Mouse (Mus musculus): ENCODE results near the gene Glra4. TPM values are rescaled to one million over a fixed set of nuclear protein-coding genes. Genes with fewer than 3 reads are reported as not detected.

Gene Glra4
- polyA plus RNA-seq, 1 experiment from 2014 or later = not detected

DNA sequence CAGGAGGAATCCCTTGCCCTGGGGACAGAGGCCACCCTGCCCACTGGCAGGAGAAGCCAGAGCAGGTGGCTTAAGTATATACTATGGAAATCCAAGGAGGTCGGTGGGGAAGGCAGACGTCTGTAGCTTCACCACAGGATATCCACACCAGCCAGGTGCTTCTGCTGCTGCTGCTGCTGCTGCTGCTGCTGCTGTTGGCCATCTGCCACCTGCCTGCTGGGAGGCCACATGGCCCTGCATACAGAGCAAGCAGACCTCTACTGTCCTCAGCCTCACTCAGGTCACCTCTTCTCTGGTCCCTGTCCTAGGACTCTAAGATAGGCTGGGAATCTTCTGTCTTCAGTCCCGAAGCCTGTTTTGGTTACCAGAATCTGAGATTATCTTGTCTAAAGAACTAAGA lies 1.9 kb downstream of the Glra4 start:
- ATAC-seq (ENCODE audit: low read depth) = no peak
- 57% methylated on average over 3 of the region's 3 CpGs for WGBS (ENCODE audit: insufficient replicate concordance)

DNA sequence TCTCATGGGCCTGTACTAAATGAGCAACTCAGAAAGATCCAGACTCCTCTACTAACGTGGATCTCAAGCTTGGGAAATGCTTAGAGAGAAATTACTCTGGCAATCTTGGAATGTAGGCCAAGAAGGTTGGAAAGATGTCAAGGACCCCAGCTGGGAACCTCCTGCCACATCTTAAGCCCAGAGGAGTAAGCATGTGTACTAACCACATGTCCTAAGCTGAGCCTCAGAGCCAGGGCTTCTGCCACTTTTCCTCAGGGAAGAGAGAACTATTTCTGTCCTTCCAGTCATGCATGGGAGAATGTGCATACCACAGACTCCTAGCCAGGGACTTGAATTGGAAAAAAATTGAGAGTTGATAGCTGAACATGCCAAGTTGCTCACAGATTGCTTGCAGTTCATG lies 6.9 kb downstream of the Glra4 start:
- Histone ChIP-seq H3K9ac (ENCODE audit: low read depth, low read length) (no peak overlapping the region), H3K27me3 (ENCODE audit: control insufficient read depth, insufficient read depth, low read depth, low read length) (no peaks in the 10 kb centered on the region), H3K4me2 (ENCODE audit: low read depth, low read length) (no peak overlapping the region), H3K4me3 (ENCODE audit: low read depth, low read length) (no peak overlapping the region), H3K36me3 (ENCODE audit: control insufficient read depth, insufficient read depth) (no peaks in the 10 kb centered on the region), H3K27ac (ENCODE audit: low read length) (no peak overlapping the region), H3K4me1 (ENCODE audit: control insufficient read depth, low read depth, low read length) (no peaks in the 10 kb centered on the region), H3K9me3 (replicated peaks; ENCODE audit: control insufficient read depth, low read length) (no peaks in the 10 kb centered on the region)
- WGBS (ENCODE audit: insufficient replicate concordance) = 63% methylated on average over 1 of the region's 1 CpGs
- ATAC-seq (ENCODE audit: low read depth) = no peak

More for the DNA sequence above, 1.9 kb downstream of the Glra4 start:
- Histone ChIP-seq H3K9ac (ENCODE audit: low read depth, low read length) (no peak overlapping the region), H3K27ac (ENCODE audit: low read length) (no peak overlapping the region), H3K4me3 (ENCODE audit: low read depth, low read length) (no peak overlapping the region), H3K4me1 (ENCODE audit: control insufficient read depth, low read depth, low read length) (no peaks in the 10 kb centered on the region), H3K4me2 (ENCODE audit: low read depth, low read length) (no peak overlapping the region), H3K9me3 (replicated peaks; ENCODE audit: control insufficient read depth, low read length) (no peaks in the 10 kb centered on the region), H3K36me3 (ENCODE audit: control insufficient read depth, insufficient read depth) (no peaks in the 10 kb centered on the region), H3K27me3 (ENCODE audit: control insufficient read depth, insufficient read depth, low read depth, low read length) (no peaks in the 10 kb centered on the region)

DNA sequence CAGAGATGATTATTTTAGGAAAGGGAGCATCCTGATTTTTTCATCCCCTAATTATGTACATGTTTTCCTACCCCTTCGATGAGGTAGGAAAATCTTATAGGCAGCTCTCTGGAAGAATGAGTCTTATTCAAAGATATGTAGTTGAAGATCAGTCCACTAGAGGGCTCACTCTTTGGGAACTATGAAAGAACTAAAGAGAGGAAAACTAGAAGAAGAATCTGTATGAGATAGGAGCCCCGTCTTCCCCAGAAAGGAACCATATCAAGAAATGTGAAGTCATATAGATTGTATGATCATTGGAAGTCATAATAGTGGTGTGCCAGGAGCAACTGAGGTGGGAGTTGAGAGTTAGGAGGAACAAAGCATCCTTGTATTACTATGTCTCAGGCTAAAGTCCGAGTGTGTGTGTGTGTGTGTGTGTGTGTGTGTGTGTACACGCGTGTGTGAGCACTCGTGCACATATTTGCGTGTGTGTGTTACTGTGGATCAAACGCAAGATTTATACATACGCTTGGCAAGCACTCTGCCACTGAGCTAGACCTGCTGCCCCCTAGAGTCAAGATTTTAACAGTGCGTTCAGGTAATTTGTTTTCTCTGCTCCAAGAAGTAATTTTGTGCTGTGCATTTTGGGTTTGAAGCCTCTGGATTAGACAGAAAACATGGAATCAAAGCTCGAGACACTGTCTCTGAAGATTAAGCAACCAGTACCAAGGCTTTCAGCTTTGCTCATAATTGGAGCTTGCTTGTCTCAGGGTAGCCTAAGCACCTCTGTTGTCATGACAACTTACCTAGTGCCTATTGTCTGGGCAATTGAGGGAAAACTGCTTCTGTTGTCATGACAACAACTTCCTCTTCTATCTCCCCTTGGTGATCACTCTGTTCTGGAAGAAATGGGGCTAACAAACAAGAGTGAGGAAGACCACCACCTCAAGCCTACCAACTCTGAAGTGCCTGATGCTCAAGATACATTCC lies 18.6 kb downstream of the Glra4 start:
- 62% methylated on average over 11 of the region's 11 CpGs for WGBS (ENCODE audit: insufficient replicate concordance)
- Histone ChIP-seq H3K4me2 (ENCODE audit: low read depth, low read length) (no peak overlapping the region), H3K27ac (ENCODE audit: low read length) (no peak overlapping the region), H3K4me1 (ENCODE audit: control insufficient read depth, low read depth, low read length) (no peaks in the 10 kb centered on the region), H3K27me3 (ENCODE audit: control insufficient read depth, insufficient read depth, low read depth, low read length) (no peaks in the 10 kb centered on the region), H3K9ac (ENCODE audit: low read depth, low read length) (no peak overlapping the region), H3K36me3 (ENCODE audit: control insufficient read depth, insufficient read depth) (no peaks in the 10 kb centered on the region), H3K4me3 (ENCODE audit: low read depth, low read length) (no peak overlapping the region), H3K9me3 (replicated peaks; ENCODE audit: control insufficient read depth, low read length) (no peaks in the 10 kb centered on the region)
- no peak for ATAC-seq (ENCODE audit: low read depth)

DNA sequence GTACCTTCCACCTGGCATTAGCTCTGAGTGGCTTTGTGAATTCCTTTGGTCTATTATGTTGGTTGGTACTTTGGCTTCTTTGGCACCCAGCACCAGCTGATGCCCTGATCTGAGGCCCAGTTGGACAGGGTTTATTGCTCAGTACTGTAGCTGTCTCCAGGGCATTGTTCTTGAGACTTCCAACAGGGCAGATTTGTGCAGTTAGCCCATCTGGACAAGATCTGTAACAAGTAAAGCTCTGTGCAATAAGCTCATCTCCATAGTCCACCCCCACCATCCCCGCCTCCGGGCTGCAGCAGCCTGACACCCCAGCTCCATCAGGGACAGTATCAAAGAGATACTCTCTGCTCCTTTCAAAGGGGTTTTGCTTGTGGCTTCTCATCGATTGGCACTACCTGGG lies 24.5 kb downstream of the Glra4 start:
- H3K4me2 ChIP-seq (ENCODE audit: low read depth, low read length) = no peak overlapping the region
- no peak overlapping the region for H3K9ac ChIP-seq (ENCODE audit: low read depth, low read length)
- no peak for ATAC-seq (ENCODE audit: low read depth)
- no peak overlapping the region for H3K4me3 ChIP-seq (ENCODE audit: low read depth, low read length)
- H3K27me3 ChIP-seq (ENCODE audit: control insufficient read depth, insufficient read depth, low read depth, low read length) = no peaks in the 10 kb centered on the region
- H3K27ac ChIP-seq (ENCODE audit: low read length) = no peak overlapping the region
- H3K36me3 ChIP-seq (ENCODE audit: control insufficient read depth, insufficient read depth) = no peaks in the 10 kb centered on the region
- H3K9me3 ChIP-seq (replicated peaks; ENCODE audit: control insufficient read depth, low read length) = no peaks in the 10 kb centered on the region
- WGBS (ENCODE audit: insufficient replicate concordance) = 79% methylated on average over 3 of the region's 3 CpGs
- H3K4me1 ChIP-seq (ENCODE audit: control insufficient read depth, low read depth, low read length) = no peaks in the 10 kb centered on the region

DNA sequence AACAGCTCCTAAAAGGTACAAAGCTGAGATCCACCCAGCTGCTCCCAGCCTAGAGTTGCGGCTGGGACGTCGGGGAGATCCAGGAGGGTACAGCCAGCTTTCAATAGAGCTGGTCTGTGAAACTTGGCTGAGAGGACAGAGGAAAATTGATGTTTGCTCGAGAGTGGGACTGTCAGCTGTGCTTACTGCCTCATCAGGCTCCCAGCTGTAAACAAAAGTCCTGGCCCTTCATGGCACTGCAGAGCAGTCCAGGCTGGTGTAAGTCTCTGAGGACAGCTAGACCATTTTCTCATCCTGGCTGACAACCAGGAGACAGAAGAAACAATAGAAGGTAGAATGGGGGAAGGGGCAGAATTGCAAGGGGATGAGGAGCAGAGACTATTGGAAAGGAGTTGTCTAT lies 30.6 kb downstream of the Glra4 start:
- Histone ChIP-seq H3K27ac (ENCODE audit: low read length) (no peak overlapping the region), H3K4me2 (ENCODE audit: low read depth, low read length) (no peak overlapping the region), H3K4me1 (ENCODE audit: control insufficient read depth, low read depth, low read length) (no peaks in the 10 kb centered on the region), H3K27me3 (ENCODE audit: control insufficient read depth, insufficient read depth, low read depth, low read length) (no peaks in the 10 kb centered on the region), H3K36me3 (ENCODE audit: control insufficient read depth, insufficient read depth) (no peaks in the 10 kb centered on the region), H3K4me3 (ENCODE audit: low read depth, low read length) (no peak overlapping the region), H3K9ac (ENCODE audit: low read depth, low read length) (no peak overlapping the region), H3K9me3 (replicated peaks; ENCODE audit: control insufficient read depth, low read length) (no peaks in the 10 kb centered on the region)
- 73% methylated on average over 4 of the region's 4 CpGs for WGBS (ENCODE audit: insufficient replicate concordance)
- no peak for ATAC-seq (ENCODE audit: low read depth)

DNA sequence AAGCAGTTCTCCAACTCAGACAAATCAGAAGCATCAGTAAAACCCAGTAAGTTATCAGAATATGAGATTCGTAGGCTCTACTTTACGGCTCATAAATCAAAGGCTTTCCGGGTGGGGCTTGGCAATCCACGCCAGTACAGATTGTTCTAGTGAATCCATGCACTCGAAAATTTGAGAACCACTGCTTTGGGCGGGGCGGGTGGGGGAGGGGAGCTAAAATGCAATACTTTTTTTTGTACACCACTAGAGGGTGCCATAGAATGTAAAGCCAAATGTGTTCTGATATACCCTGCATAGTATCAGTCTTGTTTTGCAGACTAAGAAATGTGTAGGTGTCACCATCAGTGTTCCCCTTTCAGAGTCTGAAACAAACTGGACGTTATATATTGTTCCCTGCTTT lies 35.3 kb downstream of the Glra4 start:
- no peak for ATAC-seq (ENCODE audit: low read depth)
- no peaks in the 10 kb centered on the region for H3K9me3 ChIP-seq (replicated peaks; ENCODE audit: control insufficient read depth, low read length)
- WGBS (ENCODE audit: insufficient replicate concordance) = 49% methylated on average over 8 of the region's 8 CpGs
- no peaks in the 10 kb centered on the region for H3K27me3 ChIP-seq (ENCODE audit: control insufficient read depth, insufficient read depth, low read depth, low read length)
- H3K4me3 ChIP-seq (ENCODE audit: low read depth, low read length) = no peak overlapping the region
- H3K9ac ChIP-seq (ENCODE audit: low read depth, low read length) = no peak overlapping the region
- H3K4me2 ChIP-seq (ENCODE audit: low read depth, low read length) = no peak overlapping the region
- H3K36me3 ChIP-seq (ENCODE audit: control insufficient read depth, insufficient read depth) = no peaks in the 10 kb centered on the region
- H3K4me1 ChIP-seq (ENCODE audit: control insufficient read depth, low read depth, low read length) = peaks cover 2% of the 10 kb centered on the region; the same call in 1 of the 2 replicates
- H3K27ac ChIP-seq (ENCODE audit: low read length) = no peak overlapping the region

DNA sequence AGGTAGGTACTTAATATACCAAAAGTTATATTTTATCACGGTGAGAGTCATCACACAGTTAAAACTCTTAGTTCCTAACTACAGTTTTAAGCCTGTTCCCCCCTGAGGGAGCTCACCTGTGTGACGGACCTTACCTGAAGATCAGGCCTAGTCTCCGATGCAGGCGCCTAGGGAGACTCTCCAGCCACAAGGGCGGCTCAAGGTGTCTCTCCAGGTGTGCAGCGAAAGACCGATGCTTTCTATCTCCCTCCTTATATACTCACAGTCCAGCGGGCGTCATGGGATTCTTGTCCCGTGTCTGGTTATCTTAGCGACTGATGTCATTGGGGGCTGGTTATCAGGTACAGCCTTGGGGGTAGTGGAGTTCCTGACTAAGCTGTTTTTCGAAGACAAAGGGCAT lies 36.5 kb downstream of the Glra4 start, which contains the start of gene Morf4l2:
Morf4l2 (minus strand) TSS at position 232 of the 400 bp plus-strand sequence.
- 77% methylated on average over 12 of the region's 12 CpGs for WGBS (ENCODE audit: insufficient replicate concordance)
- Histone ChIP-seq H3K4me2 (ENCODE audit: low read depth, low read length) (peak within 1 kb of the TSS; percentile 67), H3K9me3 (replicated peaks; ENCODE audit: control insufficient read depth, low read length) (no peaks in the 10 kb centered on the region), H3K36me3 (ENCODE audit: control insufficient read depth, insufficient read depth) (no peaks in the 10 kb centered on the region), H3K27ac (ENCODE audit: low read length) (peak within 1 kb of the TSS; percentile 85), H3K9ac (ENCODE audit: low read depth, low read length) (peak within 1 kb of the TSS; percentile 65; the same call in 1 of the 2 replicates), H3K27me3 (ENCODE audit: control insufficient read depth, insufficient read depth, low read depth, low read length) (no peaks in the 10 kb centered on the region), H3K4me1 (ENCODE audit: control insufficient read depth, low read depth, low read length) (peaks cover 2% of the 10 kb centered on the region), H3K4me3 (ENCODE audit: low read depth, low read length) (peak within 1 kb of the TSS; percentile 70)
- ATAC-seq (ENCODE audit: low read depth) = no peak

DNA sequence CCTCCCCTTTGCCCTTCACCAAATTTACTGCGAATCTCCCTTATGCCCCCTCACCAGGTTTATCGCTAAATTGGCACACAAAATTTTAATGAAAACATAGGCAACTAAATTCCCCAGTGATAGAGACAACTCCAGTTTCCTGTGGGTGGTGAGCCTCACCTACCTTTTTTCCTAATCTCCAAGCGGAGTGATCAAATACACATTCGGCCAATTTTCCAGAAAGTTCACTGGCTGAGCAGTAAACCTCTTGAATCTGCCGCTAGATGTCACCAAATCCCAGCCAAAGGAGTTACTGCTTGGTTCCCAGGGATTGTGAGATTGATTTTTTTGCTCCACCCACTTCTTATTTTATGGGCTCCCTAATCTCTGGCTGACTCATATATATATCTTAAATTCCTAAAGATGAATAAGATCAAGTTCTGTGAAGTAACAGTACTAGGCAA lies 37.3 kb downstream of the Glra4 start:
- Histone ChIP-seq H3K4me3 (ENCODE audit: low read depth, low read length) (peak overlapping the region; percentile 70), H3K27me3 (ENCODE audit: control insufficient read depth, insufficient read depth, low read depth, low read length) (no peaks in the 10 kb centered on the region), H3K27ac (ENCODE audit: low read length) (peak overlapping the region; percentile 85), H3K36me3 (ENCODE audit: control insufficient read depth, insufficient read depth) (no peaks in the 10 kb centered on the region), H3K9me3 (replicated peaks; ENCODE audit: control insufficient read depth, low read length) (no peaks in the 10 kb centered on the region), H3K9ac (ENCODE audit: low read depth, low read length) (peak overlapping the region; percentile 65; the same call in 1 of the 2 replicates), H3K4me2 (ENCODE audit: low read depth, low read length) (peak overlapping the region; percentile 67), H3K4me1 (ENCODE audit: control insufficient read depth, low read depth, low read length) (peaks cover 2% of the 10 kb centered on the region)
- WGBS (ENCODE audit: insufficient replicate concordance) = 25% methylated on average over 5 of the region's 5 CpGs
- ATAC-seq (ENCODE audit: low read depth) = no peak

DNA sequence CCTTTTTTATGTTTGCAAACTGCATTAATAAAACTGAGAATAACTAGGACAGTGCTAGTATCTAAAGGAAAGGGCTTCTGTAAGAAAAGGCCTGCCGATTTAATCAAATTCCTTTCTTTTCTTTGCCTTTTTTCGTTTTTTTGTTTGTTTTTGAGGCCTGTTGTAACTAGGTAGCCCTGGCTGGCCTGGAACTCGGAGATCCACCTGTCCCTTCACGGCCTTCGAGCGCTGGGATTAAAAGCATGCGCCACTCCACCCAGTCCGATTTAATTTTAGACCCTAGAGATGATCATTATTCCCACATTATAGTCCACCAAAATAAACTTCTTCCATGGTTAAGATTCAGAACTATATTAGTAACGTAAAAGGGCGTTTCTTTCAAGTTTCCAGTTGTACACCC lies 37.7 kb downstream of the Glra4 start:
- H3K36me3 ChIP-seq (ENCODE audit: control insufficient read depth, insufficient read depth) = no peaks in the 10 kb centered on the region
- H3K4me2 ChIP-seq (ENCODE audit: low read depth, low read length) = peak overlapping the region; percentile 67
- peak overlapping the region; percentile 70 for H3K4me3 ChIP-seq (ENCODE audit: low read depth, low read length)
- no peak for ATAC-seq (ENCODE audit: low read depth)
- no peaks in the 10 kb centered on the region for H3K27me3 ChIP-seq (ENCODE audit: control insufficient read depth, insufficient read depth, low read depth, low read length)
- peak overlapping the region; percentile 85 for H3K27ac ChIP-seq (ENCODE audit: low read length)
- no peaks in the 10 kb centered on the region for H3K9me3 ChIP-seq (replicated peaks; ENCODE audit: control insufficient read depth, low read length)
- peak overlapping the region; percentile 65 for H3K9ac ChIP-seq (ENCODE audit: low read depth, low read length)
- 23% methylated on average over 10 of the region's 10 CpGs for WGBS (ENCODE audit: insufficient replicate concordance)
- peaks cover 2% of the 10 kb centered on the region for H3K4me1 ChIP-seq (ENCODE audit: control insufficient read depth, low read depth, low read length)

Data from liver, embryonic 16.5 days (tissue).